Comparison of ENCODE assay signal across 24 mouse cellular contexts in genomic region chr14:22700236-22700635, GRCm38 (mm10).
A peak's percentile ranks its signal among the peaks of the same experiment; 100 is the strongest.
DNase-seq lines count a peak whose midpoint lies in the region; ATAC-seq and TF ChIP-seq lines count a peak whose summit lies in the region.
"Had no signal": no experiment of that assay in that cellular context is flagged by ENCODE, and none has a peak within 500 bp of the region (broad histone marks: within the 10 kb centered on the region; RNA-seq: fewer than 3 reads in every experiment).

No protein-coding gene starts in this region.

- H3K36me3 ChIP-seq in liver, adult 2 months (ENCODE audit: control insufficient read depth, insufficient read depth, low read length): no peaks in the 10 kb centered on the region
- H3K36me3 ChIP-seq in liver, embryonic 11.5 days (ENCODE audit: control insufficient read depth, insufficient read depth, low read length): no peaks in the 10 kb centered on the region
- H3K36me3 ChIP-seq in myocyte (ENCODE audit: control insufficient read depth, insufficient read depth): no peaks in the 10 kb centered on the region
- no peaks in the 10 kb centered on the region for H3K36me3 ChIP-seq in midbrain, embryonic 10.5 days
- no peaks in the 10 kb centered on the region for H3K36me3 ChIP-seq in midbrain, embryonic 15.5 days (replicated peaks)
- H3K36me3 ChIP-seq: forebrain, embryonic 12.5 days; forebrain, embryonic 15.5 days; heart, embryonic 12.5 days; heart, embryonic 15.5 days had no signal

- no peak overlapping the region for H3K4me2 ChIP-seq in liver, embryonic 11.5 days
- H3K4me2 ChIP-seq in myocyte (ENCODE audit: low read depth): peak overlapping the region; percentile 29
- no peak overlapping the region for H3K4me2 ChIP-seq in midbrain, embryonic 15.5 days
- H3K4me2 ChIP-seq: forebrain, embryonic 12.5 days; forebrain, embryonic 15.5 days; heart, embryonic 12.5 days; heart, embryonic 15.5 days; hindbrain, embryonic 14.5 days had no signal

- no peak overlapping the region for H3K9ac ChIP-seq in liver, adult 2 months (ENCODE audit: low read depth, low read length)
- no peak overlapping the region for H3K9ac ChIP-seq in liver, embryonic 11.5 days (ENCODE audit: low read depth, low read length)
- no peak overlapping the region for H3K9ac ChIP-seq in midbrain, embryonic 15.5 days
- H3K9ac ChIP-seq: forebrain, embryonic 12.5 days; forebrain, embryonic 15.5 days; heart, embryonic 12.5 days; heart, embryonic 15.5 days; hindbrain, embryonic 14.5 days had no signal

- peak; percentile 81 for DNase-seq in liver, adult 2 months (ENCODE audit: extremely low read depth, low read depth, low spot score)
- no peak for DNase-seq in liver, embryonic 11.5 days (ENCODE audit: low spot score)
- peak; percentile 40 for DNase-seq in 3T3-L1 (ENCODE audit: low read depth, low spot score)
- peak; percentile 47 for DNase-seq in NIH3T3 (ENCODE audit: low read depth)
- DNase-seq in midbrain, embryonic 10.5 days (ENCODE audit: low spot score): no peak
- DNase-seq: adrenal gland, postnatal 10 days; adrenal gland, postnatal 36 days; cerebellum, adult 18-20 months; cerebellum, adult 9-10 months; cerebellum, postnatal 14 days; gastrocnemius, postnatal 36 days; heart, postnatal 14 days; heart, postnatal 4 days had no signal

- H3K27ac ChIP-seq in liver, adult 2 months (replicated peaks; ENCODE audit: insufficient read depth, low read depth, low read length): no peak overlapping the region
- no peak overlapping the region for H3K27ac ChIP-seq in liver, embryonic 11.5 days (ENCODE audit: low read depth, low read length)
- H3K27ac ChIP-seq in midbrain, embryonic 10.5 days (replicated peaks): no peak overlapping the region
- H3K27ac ChIP-seq in midbrain, embryonic 15.5 days: no peak overlapping the region
- H3K27ac ChIP-seq: forebrain, embryonic 12.5 days; forebrain, embryonic 15.5 days; heart, embryonic 15.5 days; hindbrain, embryonic 14.5 days; hindbrain, postnatal 0 days had no signal

- H3ac ChIP-seq in myocyte (ENCODE audit: control insufficient read depth, insufficient read length): no peak overlapping the region

- no peak overlapping the region for H3K4me3 ChIP-seq in liver, adult 2 months (ENCODE audit: insufficient read depth, low read depth, low read length)
- no peak overlapping the region for H3K4me3 ChIP-seq in liver, embryonic 11.5 days (ENCODE audit: low read depth, low read length)
- no peak overlapping the region for H3K4me3 ChIP-seq in myocyte
- H3K4me3 ChIP-seq in midbrain, embryonic 10.5 days: no peak overlapping the region
- H3K4me3 ChIP-seq in midbrain, embryonic 15.5 days: no peak overlapping the region
- H3K4me3 ChIP-seq: forebrain, embryonic 12.5 days; forebrain, embryonic 15.5 days; heart, embryonic 12.5 days; heart, embryonic 15.5 days had no signal

- H3K79me2 ChIP-seq in liver, adult 2 months (ENCODE audit: control insufficient read depth, insufficient read depth, low read length): no peaks in the 10 kb centered on the region
- no peaks in the 10 kb centered on the region for H3K79me2 ChIP-seq in myocyte (ENCODE audit: control insufficient read depth, insufficient read depth)

- WGBS in liver, adult 2 months: 38% methylated on average over 1 of the region's 1 CpGs
- 92% methylated on average over 1 of the region's 1 CpGs for WGBS in liver, embryonic 11.5 days
- 85% methylated on average over 1 of the region's 1 CpGs for WGBS in midbrain, embryonic 10.5 days
- 97% methylated on average over 1 of the region's 1 CpGs for WGBS in midbrain, embryonic 15.5 days

- TF ChIP-seq CTCF in liver, adult 2 months (IDR thresholded peaks at IDR 0.05; ENCODE audit: low read depth, low read length): no peak

- no peaks in the 10 kb centered on the region for H3K27me3 ChIP-seq in liver, adult 2 months (ENCODE audit: control insufficient read depth, insufficient read depth, low read length)
- no peaks in the 10 kb centered on the region for H3K27me3 ChIP-seq in liver, embryonic 11.5 days (replicated peaks; ENCODE audit: control insufficient read depth, insufficient read depth, low read length)
- H3K27me3 ChIP-seq in myocyte (ENCODE audit: control insufficient read depth, insufficient read depth, insufficient read length): no peaks in the 10 kb centered on the region
- H3K27me3 ChIP-seq in midbrain, embryonic 10.5 days (ENCODE audit: low read depth, poor library complexity, severe bottlenecking): no peaks in the 10 kb centered on the region
- H3K27me3 ChIP-seq in midbrain, embryonic 15.5 days (replicated peaks): no peaks in the 10 kb centered on the region

- TF ChIP-seq POLR2A in liver, adult 2 months (IDR thresholded peaks at IDR 0.05; ENCODE audit: extremely low read depth, insufficient read depth, low read length): no peak
- TF ChIP-seq POLR2A in myocyte (IDR thresholded peaks at IDR 0.05; ENCODE audit: insufficient read length, low read depth): no peak

- no peak for ATAC-seq in liver, embryonic 11.5 days (replicated peaks; ENCODE audit: low FRiP score)
- no peak for ATAC-seq in midbrain, embryonic 15.5 days (replicated peaks)
- ATAC-seq: activated CD4-positive, CD25-positive, alpha-beta regulatory T cell, adult 4 months; forebrain, embryonic 15.5 days; hindbrain, postnatal 0 days; inflammation-experienced regulatory T-cells, adult 6 months; intestine, embryonic 16.5 days had no signal

- no peaks in the 10 kb centered on the region for H3K4me1 ChIP-seq in liver, adult 2 months (ENCODE audit: control insufficient read depth, insufficient read depth, low read length)
- no peaks in the 10 kb centered on the region for H3K4me1 ChIP-seq in liver, embryonic 11.5 days (replicated peaks; ENCODE audit: control insufficient read depth, insufficient read depth, low read length)
- 0 out of 2 replicates have a peak, but pooled peaks cover 4% of the 10 kb centered on the region for H3K4me1 ChIP-seq in midbrain, embryonic 10.5 days
- 0 out of 2 replicates have a peak, but pooled peaks cover 4% of the 10 kb centered on the region for H3K4me1 ChIP-seq in midbrain, embryonic 15.5 days

- no peaks in the 10 kb centered on the region for H3K9me3 ChIP-seq in liver, embryonic 11.5 days (ENCODE audit: control insufficient read depth, low read length)
- no peaks in the 10 kb centered on the region for H3K9me3 ChIP-seq in midbrain, embryonic 10.5 days (replicated peaks)
- H3K9me3 ChIP-seq in midbrain, embryonic 15.5 days: no peaks in the 10 kb centered on the region
- H3K9me3 ChIP-seq: forebrain, embryonic 12.5 days; forebrain, embryonic 15.5 days; heart, embryonic 12.5 days; heart, embryonic 15.5 days had no signal

TF ChIP-seq in myocyte, 11 proteins besides CTCF, POLR2A, EP300 and RAD21:
- no peak for TF ChIP-seq SRF (IDR thresholded peaks at IDR 0.05; ENCODE audit: control insufficient read depth, insufficient read length, low read depth)
- no peak for TF ChIP-seq POLR2AphosphoS2 (IDR thresholded peaks at IDR 0.05; ENCODE audit: insufficient read length, low read depth)
- no peak for TF ChIP-seq MAX (IDR thresholded peaks at IDR 0.05; ENCODE audit: low read depth)
- TF ChIP-seq USF1 (IDR thresholded peaks at IDR 0.05; ENCODE audit: low read depth): no peak
- TF ChIP-seq TCF12 (IDR thresholded peaks at IDR 0.05; ENCODE audit: insufficient read depth, poor library complexity, severe bottlenecking): no peak
- TF ChIP-seq E2F4 (IDR thresholded peaks at IDR 0.05; ENCODE audit: insufficient read depth): no peak
- TF ChIP-seq CEBPB (IDR thresholded peaks at IDR 0.05; ENCODE audit: insufficient read depth, poor library complexity, severe bottlenecking): no peak
- no peak for TF ChIP-seq TCF3 (IDR thresholded peaks at IDR 0.05; ENCODE audit: insufficient read length, low read depth)
- TF ChIP-seq MYOG (IDR thresholded peaks at IDR 0.05; ENCODE audit: control insufficient read depth in 1 of 3, insufficient read depth in 1 of 3, insufficient read length in 2 of 3, low read depth in 2 of 3): no peak
- TF ChIP-seq MYOD1 (IDR thresholded peaks at IDR 0.05; ENCODE audit: control insufficient read depth in 1 of 3, insufficient read length in 2 of 3, low read depth in 2 of 3): no peak
- no peak for TF ChIP-seq REST (IDR thresholded peaks at IDR 0.05; ENCODE audit: insufficient read depth, insufficient read length)

Comparison
In these comparisons a context has a peak if more than half of its experiments do, and no peak if none do; other contexts are left out.
1. DNase-seq: peak in liver, adult 2 months (single experiment), 3T3-L1 (single experiment) and NIH3T3 (single experiment); none in liver, embryonic 11.5 days (single experiment) and midbrain, embryonic 10.5 days (single experiment).